Mouse (Mus musculus) G1E (cell line): ENCODE measurements around the gene Sgtb.

Experiments used
- CTCF ChIP-seq: IDR thresholded peaks from 2 replicates; pipeline ENCODE4 v1.5.1; 2012; ENCODE audit warnings: low read depth, low read length, inconsistent platforms, mixed read lengths
- GATA1 ChIP-seq: IDR thresholded peaks from 2 replicates; pipeline ENCODE4 v1.6.1; 2012; ENCODE audit warnings: borderline replicate concordance, low read length, inconsistent platforms, mixed read lengths
- GATA2 ChIP-seq: IDR thresholded peaks from 2 replicates; pipeline ENCODE4 v1.6.1; 2012; ENCODE audit warnings: low read depth, low read length, inconsistent platforms, borderline replicate concordance
- TAL1 ChIP-seq: conservative IDR thresholded peaks from 2 replicates; pipeline ENCODE4 v1.6.1; 2012; ENCODE audit warnings: low read depth, low read length, inconsistent platforms, mixed read lengths

- no peak for TF ChIP-seq CTCF
- TF ChIP-seq GATA1 = no peak
- no peak for TF ChIP-seq GATA2
- TF ChIP-seq TAL1 = no peak
Measured at GRCm38 (mm10) chr13:104072351-104072750, 37.2 kb upstream of the Sgtb start.
